Mouse (Mus musculus) spleen, adult 12 weeks (tissue): ENCODE data around the gene Trem2.
"Not testable (repeated sequence)": the region's sequence is repeated elsewhere in the genome, so short reads cannot be mapped to it uniquely, and the experiment has no call there.

Experiments
- DNase-seq: peaks from one replicate; pipeline ENCODE4 v3.0.0; 2022; ENCODE audit warnings: low spot score

Gene Trem2

DNA sequence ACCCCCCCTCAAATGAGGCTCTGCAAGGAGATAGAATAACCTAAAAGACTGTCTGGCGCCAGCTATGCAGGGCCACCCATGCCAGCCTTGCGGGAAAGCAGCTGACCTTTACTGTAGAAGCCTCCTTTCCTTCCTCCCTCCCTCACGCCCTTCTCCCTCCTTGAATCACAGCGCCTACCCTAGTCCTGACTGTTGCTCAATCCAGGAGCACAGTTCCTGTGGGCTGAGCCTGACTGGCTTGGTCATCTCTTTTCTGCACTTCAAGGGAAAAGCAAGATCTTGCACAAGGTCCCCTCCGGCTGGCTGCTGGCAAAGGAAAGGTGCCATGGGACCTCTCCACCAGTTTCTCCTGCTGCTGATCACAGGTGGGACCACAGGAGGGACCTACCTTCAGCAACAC is at the start of gene Trem2:
Trem2 (plus strand) TSS at position 171 of the 400 bp plus-strand sequence.
- no peak for DNase-seq

DNA sequence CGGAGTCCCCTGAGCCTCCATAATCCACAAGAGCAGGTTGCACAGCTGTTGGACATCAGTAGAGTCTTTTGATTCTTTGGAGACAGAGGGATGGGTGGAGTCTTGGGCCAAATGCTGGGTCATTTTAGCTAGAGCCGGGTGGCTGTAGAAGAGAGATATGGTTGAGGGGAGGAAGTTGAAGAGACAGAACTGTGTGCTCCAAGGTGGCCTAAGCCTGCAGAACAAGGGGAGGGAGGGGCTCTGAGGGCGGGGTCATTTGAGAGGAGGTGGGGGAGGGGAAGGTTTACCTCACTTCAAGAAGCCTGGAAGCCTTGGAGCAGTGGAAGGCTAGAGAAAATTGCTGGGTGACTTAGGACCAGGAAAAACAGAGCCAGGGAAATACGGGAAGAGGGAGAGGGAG is 47.0 kb upstream of the Trem2 start, which contains the start of gene Treml2:
Treml2 (plus strand) TSS at position 296 of the 400 bp plus-strand sequence.
- no peak for DNase-seq

DNA sequence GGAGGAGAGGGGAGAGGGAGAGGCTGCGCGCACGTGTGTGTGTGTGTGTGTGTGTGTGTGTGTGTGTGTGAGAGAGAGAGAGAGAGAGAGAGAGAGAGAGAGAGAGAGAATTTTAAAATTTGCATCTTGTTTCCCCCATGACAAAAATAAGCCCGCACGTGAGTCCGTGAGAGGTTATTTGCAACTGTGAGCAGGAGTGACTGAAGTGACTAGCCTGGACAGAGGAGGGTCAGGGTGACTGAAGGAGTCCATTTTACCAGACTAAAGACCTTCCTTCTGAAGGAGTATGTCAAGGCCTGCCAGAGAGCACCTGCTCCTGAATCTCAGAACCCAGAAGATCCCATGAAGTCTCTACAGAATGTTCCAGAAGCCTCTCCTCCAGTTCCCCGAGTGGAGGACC is 46.4 kb upstream of the Trem2 start:
- peak; percentile 26 for DNase-seq

DNA sequence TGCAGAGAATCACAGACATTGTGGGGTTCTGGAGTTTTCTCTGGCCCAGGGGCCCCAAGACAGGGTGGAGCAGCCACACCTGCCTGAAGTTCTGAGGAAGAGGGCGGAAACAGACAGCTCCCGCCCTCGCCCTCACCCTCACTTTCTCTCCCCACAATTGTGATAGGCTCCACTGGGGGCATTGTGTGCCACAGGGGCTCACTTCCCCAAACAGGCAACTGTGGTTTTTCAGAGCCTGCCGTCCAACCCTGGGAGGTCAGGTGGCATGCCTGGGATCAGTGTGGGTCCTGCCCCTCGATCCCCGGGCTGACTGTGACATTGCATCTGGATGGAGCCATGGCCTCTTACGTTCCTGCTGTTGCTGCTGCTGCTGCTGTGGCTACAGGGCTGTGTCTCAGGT is 46.0 kb upstream of the Trem2 start:
- DNase-seq: peak; percentile 57

DNA sequence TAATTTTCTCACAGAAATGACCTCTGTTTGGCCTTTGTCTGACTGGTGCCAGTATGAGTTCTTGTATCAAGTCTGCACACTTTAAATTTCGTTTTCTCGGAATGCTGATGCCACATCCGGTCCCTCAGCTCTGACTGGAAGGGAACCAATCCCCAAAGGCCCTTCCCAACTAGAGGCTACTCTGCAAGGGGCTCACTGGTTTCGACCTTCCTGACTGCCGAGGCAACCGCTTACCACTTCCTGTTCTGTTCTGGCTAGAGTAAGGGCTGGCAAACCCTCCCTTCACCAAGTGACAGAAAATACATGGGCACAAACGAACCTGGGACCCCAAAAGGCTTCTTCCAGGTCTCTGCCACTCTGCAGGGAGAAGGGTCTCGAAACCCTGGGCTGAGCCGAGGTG is 45.3 kb upstream of the Trem2 start:
- DNase-seq: peak; percentile 19

DNA sequence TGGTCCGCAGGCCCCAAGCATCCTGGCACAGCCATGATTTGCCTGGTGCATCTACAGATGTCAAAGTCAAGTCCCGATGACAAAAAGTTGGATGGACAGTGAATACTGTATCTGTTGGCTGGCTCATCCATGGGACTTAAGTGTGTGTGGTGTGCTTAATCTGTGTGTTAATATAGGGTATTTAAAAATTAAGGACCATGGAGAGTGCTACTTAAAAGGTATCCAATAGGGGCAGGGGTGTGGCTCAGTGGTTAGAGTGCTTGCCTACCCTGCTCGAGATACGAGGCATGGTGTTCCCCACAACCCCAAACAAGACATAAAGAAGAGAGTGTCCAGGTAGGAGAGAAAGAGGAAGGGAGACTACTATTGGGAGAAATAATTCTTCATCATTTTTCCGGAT is 44.4 kb upstream of the Trem2 start:
- no peak for DNase-seq

DNA sequence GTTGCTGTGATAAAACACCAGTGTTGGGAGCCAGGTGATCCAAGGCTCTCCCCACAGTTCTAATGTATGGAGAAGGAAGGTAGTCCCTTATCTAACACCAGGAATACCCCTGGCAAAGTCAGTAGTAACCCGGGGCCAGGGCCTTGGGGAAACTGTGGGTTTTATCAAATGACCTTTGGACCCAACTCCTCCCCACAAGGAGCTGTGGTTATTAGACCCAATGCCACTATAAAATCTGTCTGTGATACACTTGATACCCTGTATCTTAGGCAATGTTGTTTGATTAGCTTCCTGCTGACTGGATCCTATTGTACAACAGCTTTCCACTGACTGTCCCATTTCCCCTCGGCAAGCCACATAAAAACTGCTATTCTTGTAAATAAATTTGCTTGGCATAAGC is 34.1 kb upstream of the Trem2 start:
- DNase-seq: no peak

DNA sequence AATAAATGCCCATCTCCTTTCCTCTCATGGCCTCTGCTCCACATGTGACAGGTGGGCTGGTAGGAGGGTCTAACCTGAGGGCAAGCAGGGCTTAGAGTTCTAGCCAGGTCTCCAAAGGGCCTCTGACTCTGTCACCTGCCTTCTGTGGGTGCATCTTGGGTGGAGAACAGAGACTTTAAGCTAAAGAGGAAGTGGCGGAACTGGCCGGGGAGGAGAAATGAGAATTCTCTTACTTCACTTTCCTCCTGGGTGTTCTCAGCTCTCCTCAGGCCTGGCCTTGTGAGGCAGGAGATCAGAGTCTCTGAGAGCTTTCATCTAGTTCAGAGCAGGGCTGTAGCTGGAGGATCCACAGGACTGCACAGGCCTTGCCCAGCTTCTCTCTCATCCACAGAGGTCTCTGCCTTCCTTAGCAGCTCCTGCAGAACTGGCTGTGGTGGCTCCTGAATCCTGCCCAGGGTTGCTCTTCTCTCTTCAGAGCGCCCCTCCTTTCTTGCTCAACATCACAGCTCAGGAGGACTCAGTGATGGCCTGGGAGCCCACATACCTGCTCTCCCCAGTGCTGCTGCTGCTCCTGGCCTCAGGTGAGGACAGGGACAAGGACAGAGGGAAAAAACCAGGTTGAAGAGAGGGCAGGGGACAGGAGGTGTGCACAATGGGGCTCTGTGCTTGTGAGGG is 30.2 kb upstream of the Trem2 start, which contains the start of gene B430306N03Rik:
B430306N03Rik (plus strand) TSS at position 237 of the 675 bp plus-strand sequence.
- not testable (repeated sequence) for DNase-seq

DNA sequence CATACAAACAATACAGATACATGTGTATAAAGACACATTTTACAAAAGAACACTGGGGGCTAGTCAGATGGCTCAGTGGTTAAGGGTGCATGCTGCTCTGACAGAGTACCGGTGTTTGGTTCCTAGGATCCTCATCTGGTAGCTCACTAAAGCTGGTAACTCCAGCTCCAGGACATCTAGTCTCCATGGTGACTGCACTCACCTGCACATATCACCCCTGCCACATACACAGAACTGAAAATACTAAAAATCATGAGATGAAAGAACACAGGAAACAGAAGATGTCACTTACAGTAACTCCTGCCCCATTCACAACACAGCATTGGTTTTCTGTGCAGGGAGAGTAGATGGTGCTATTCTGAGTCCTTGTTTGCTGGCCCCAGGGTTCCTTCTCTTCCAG is 27.5 kb upstream of the Trem2 start:
- no peak for DNase-seq

DNA sequence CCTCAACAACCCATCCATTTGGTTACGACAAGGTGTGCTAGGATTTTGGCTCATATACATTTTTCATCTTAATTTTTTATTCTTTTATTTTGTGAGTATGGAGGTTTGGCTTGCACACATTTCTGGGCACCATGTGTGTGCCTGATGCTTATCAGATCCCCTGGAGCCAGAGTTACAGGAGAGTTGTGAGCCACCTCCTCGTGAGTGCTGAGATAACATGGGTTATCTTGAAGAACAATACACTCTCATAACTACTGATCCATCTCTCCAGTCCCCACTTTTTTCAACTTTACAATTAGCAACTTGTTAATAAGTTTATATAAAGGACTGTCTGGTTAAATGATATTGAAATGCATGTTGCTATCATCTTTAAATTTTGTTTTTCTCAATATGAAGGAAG is 24.9 kb upstream of the Trem2 start:
- no peak for DNase-seq

DNA sequence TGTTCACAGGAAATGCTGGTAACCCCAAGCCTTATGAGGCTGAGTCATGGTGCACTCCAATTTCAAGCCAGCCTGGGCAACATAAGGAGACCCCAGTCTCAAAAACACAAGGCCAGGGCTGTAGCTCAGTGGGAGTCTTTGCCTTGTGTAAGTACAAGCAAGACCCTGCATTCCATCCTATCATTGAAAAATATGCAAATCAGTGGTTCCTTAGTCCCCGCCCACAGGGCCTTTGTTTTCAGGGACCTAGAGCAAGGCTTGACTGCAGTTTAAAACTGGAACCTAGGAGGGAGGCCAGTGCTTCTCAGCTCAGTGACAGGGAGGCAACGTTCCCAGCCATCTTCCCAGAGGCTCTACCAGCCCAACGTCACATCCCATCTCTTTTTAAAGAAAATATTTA is 23.0 kb upstream of the Trem2 start:
- DNase-seq: no peak

DNA sequence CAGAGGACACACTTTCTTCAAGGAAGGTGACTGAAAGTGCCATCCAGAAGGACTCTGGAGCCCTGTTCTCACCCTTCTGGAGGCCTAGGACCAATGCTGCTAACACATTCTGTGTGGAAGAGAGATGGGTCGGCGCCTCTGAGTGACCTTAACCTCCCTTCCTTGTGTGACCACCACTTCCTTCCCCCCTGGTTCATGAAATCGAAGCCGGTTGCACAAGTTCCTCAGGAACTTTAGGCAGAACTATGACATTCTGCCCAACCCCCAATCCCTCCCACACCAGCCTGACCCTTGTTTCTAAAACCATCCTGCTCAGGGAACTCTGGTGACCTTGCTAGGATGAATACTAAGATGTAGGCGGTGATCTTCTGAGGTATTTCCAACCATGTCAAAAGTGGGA is 21.9 kb upstream of the Trem2 start:
- no peak for DNase-seq

DNA sequence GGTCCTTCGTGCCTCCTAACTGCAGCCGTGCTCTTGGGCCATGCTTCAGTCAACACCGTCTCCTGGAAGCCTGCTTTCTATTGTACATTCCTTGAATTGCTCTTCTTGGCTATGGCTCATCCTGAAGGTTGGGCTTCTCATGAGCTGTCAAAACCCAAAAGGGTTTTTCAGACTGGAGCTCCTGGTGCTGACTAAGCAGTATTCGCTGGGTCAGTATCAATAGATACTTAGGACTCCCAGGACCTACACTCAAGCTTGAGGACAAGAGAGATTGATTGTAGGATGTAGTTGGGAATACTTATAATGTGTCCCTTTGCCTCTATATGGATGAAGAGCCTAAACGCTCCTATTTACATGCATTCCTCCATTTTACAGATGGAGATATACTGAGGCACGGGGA is 21.1 kb upstream of the Trem2 start:
- no peak for DNase-seq

DNA sequence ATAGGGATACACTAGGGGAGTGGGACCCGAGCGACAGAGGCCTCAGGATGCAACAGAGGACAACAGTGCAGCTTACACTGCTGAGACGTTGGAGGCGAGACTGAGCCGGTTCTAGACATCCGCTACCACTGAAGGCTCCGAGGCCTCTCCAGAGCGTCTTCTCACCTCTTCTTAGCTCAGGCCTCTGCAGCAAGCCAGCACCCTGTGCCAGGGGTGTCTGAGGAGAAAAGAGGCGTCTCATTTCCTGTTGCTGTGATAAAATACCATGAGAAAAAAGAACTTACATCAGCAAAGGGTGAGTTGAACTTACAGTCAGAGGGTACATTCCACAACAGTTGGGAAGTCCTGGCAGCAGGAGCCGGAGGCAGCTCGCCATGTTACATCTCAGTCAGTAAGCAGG is 20.6 kb upstream of the Trem2 start:
- DNase-seq: no peak

DNA sequence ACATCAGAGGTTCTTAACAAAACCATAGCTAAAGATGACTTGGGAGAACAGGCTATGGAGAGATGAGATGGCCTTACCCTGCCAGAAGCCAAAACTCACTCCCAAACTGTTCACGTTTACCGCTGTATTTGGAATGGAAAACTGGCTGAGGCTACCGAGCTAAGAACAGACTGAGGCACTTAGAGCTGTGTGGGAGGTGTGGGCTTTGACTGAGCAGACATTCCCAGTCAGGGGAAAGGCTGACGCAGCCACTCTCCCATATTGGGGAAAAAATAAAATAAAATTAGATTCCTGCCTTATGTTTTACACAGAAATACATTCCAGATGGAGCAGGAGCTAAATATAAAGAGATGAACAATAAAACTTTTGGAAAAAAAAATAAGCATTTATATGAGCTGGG is 19.5 kb upstream of the Trem2 start:
- DNase-seq: no peak

DNA sequence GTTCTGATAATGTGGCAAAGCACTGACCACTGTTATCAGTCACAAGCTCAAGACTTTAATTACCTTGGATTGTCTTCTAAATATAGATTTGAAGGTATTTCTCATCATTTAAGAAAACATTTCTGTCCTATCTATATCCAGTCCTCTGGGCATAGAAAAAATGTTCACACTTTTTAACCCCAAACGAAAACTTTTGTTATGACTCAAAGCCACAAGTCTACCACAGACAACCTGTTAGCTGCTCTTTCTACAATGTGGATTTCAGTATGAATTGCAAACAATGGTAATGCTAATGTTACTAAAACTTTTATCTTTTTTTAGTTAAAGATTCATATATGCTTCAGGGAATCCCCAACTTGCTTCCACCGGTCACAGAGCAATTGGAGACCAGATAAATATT is 13.7 kb upstream of the Trem2 start:
- DNase-seq: no peak

DNA sequence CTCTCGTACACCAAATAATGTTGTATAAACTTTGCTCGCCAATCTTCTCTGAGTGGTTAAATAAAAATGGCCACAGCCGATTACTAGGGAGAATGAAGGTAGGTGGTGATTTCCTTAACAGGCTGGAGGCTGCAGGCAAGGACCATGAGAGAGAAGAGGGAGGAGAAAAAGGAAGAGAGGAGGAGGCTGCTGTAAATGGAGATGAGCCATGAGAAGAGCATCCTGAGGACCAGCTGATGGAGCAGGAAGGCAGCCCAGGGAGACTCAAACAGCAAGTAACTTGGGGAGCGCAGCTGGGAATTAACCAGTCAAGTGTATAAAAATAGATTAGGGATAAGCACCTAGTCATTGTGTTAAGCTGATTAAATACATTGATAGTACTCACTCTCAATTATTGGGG is 12.0 kb upstream of the Trem2 start:
- DNase-seq: no peak

DNA sequence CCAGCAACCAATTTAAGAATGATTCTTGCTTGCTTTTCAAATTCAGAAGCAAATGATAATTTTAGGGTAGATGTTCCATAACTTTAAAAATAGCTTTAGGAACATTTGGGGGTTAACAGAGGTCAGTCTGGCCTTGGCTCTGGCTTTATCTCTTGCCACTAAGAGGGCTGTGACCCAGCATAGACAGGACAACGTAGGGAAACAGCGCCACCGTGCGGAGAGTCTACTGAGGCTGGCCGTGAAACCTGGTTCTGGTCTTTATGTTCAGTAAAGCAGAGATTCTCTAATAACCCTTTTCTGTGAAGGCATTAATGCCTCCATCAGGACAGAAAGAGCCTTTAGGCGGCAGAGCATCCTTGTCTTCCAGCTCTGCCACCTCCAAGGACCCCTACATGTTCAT is 9.3 kb upstream of the Trem2 start:
- peak; percentile 64 for DNase-seq

DNA sequence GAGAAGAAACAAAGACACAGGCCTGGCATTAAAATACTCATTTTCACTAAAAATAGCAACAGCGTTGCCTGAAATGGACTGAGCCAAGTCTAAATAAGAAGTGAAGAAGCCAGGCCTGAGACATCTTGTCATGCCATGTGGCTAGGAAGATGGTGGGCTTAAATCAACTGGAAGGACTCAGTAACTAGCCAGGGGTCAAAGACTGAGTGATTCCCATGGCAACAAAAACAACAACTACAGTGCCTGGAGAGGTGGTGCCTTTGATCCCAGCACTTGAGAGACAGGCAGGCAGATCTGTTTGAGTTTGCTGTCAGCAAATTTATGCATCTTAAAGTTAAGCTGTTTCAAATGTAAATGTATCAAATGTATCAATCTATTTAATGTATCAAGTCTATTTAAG is 5.9 kb upstream of the Trem2 start:
- DNase-seq: no peak

DNA sequence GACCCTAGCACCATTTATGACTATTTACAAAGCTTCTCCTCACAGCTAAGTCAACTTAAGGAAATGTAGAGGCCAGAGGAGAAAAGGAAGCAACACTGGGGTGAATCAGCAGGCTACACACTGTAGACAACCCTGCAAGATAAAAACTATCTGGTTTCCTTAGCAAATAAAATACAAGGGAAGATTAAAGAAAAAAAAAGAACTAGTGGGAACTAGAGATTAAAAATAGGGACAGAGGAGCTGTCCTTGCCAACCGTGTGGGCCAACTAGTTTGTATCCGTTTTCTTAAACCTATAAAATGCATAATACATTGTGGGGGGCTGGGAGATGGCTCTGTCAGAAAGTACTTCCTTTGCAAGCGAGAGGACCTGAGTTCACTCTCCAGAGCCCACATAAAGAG is 4.3 kb upstream of the Trem2 start:
- no peak for DNase-seq

DNA sequence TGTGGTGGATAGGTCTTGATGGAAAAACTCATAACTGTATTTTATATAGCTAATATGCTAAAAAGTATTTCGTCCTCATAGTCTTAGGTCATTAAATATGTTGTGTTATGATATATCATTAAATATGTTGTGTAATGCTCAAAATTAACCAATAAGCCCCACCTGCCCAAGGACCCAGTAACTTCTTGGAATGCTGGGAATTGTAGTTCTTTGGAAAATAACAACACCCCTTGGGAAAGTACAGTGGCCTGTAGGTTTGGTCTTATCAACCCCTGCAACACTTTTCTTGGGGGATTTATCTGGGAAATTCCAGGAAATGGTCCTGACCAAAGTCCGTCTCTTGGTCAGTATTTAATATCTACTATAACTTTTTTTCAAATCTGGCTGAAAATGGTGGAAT is 3.1 kb upstream of the Trem2 start:
- DNase-seq: no peak

DNA sequence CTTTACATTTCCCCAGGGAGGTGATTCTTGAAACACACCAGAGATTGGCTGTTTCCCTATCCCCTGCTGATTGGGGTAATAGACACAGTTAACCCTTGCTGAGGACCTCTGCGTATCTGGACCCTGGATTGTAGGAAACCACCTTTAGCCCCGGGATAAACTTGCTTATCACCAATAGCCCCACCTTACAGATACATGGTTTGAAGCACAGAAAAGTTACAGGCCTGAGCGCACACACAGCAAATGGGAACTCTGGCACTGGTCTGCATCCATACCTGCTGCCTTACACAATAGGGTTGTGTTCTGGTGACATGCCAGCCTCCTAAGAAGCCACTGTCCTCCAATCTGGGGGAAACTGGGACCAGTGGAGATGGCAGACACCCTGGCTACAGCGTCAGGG is 377 bp upstream of the Trem2 start:
- no peak for DNase-seq

DNA sequence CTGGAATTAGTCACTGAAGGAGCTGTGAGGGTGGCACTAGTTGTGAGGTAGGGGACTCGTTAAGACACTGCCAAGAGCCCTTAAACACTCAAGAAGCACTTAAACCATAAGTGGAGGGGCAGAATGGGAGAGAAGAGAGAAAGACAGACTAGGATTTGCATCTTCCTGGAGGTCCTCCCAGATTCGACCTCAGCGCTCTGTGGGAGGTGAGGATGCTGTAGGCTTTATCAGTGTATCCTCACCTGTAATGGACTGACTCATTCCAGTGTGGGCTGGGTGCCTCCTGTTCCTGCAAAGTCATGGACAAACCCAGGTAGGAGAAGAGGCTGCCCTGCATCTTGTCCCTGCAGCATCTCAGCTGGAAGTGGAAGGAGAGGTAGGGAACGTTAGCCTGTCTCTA is 633 bp downstream of the Trem2 start:
- no peak for DNase-seq

DNA sequence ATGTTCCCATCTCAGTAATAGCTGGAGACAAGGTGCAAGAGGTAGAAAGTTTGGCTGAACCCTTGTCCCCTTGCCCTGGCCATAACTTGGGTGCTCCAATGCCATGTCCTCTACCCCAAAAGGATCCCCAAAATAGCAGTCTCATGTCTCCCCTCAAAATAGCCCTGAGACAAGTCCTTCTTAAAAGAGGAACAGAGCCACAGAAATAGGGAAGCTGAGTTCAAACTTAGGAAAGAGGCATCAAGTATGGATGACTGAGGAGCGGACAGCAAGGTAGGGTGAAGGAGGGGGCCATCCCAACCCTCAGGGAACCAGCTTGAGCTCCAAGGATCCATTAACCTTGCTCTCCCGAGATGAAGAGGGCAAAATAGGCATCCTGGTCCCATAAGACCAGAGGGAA is 1.1 kb downstream of the Trem2 start:
- no peak for DNase-seq
